Mouse (Mus musculus) heart, embryonic 15.5 days (tissue): ENCODE measurements around the gene Frmd5. TPM values are rescaled to one million over a fixed set of nuclear protein-coding genes. Genes with fewer than 3 reads are reported as not detected.

ENCODE experiments used
- ATAC-seq: fragments of 200-750 bp; cut with Nextera tagmentation; replicated peaks from 2 replicates; pipeline ENCODE4 v1.8.0; 2017; ENCODE audit warnings: low read depth, moderate TSS enrichment; ENCODE audit not compliant: insufficient number of reproducible peaks, insufficient read depth, low FRiP score
- H3K27ac ChIP-seq: fragments of 300-500 bp; sonication (generic); 2 replicates; pipeline ENCODE4 v1.5.1; 2015; ENCODE audit warnings: mild to moderate bottlenecking, inconsistent platforms
- H3K27me3 ChIP-seq: fragments of 300-500 bp; sonication (generic); 2 replicates; pipeline ENCODE4 v1.6.1; 2015; ENCODE audit warnings: inconsistent platforms
- H3K36me3 ChIP-seq: fragments of 300-500 bp; sonication (generic); 2 replicates; pipeline ENCODE4 v1.6.1; 2015; ENCODE audit warnings: mild to moderate bottlenecking, inconsistent platforms
- H3K4me1 ChIP-seq: fragments of 300-500 bp; sonication (generic); replicated peaks from 2 replicates; pipeline ENCODE4 v1.6.1; 2015; ENCODE audit warnings: inconsistent platforms
- H3K4me2 ChIP-seq: fragments of 300-500 bp; sonication (generic); 2 replicates; pipeline ENCODE4 v1.6.1; 2015; ENCODE audit warnings: inconsistent platforms, mild to moderate bottlenecking, moderate library complexity
- H3K4me3 ChIP-seq: fragments of 300-500 bp; sonication (generic); 2 replicates; pipeline ENCODE4 v1.5.1; 2015; ENCODE audit warnings: mild to moderate bottlenecking, inconsistent platforms
- H3K9ac ChIP-seq: fragments of 300-500 bp; sonication (generic); 2 replicates; pipeline ENCODE4 v1.6.1; 2015; ENCODE audit warnings: mild to moderate bottlenecking, inconsistent platforms
- H3K9me3 ChIP-seq: fragments of 300-500 bp; sonication (generic); replicated peaks from 2 replicates; pipeline ENCODE4 v1.6.1; 2016; ENCODE audit warnings: inconsistent platforms
- WGBS: fragments of 180-500 bp; shearing (Covaris S2); methylation state at CpG from one replicate; pipeline ENCODE4 v1.1.7; 2015; ENCODE audit warnings: mixed read lengths; 5-methylcytosine and 5-hydroxymethylcytosine counted together
- polyA plus RNA-seq: library from polyadenylated mRNA; unstranded; fragments of >200 nt; fragmentation: Nextera tagmentation; extraction: Ambion mirVana; gene quantifications from 2 replicates; pipeline ENCODE4 v1.2.1, GENCODE M21; 2015

Frmd5 gene
- polyA plus RNA-seq, 1 experiment from 2014 or later, result 47.3 TPM

DNA sequence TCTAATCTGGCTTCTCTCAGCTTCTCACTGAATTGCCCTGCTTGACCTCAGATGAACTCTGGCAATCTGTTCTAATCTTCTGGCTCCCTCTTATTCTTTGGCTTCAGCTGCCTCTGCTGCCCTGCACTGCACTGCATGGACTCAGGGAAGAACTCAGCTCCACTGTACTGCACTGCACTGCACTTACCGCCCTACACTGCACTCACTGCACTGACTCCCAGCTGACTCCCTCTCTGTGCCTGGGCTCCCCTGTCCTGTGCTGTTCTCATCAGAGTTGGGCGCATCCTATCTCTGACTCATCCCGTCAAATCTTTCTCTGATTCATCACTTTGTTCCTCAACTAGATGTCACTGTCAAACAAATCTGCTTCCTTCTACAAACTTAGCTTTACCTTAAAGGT is 124.5 kb downstream of the Frmd5 start:
- H3K4me2 ChIP-seq, result no peak overlapping the region
- 87% methylated on average over 3 of the region's 3 CpGs for WGBS
- H3K9ac ChIP-seq, result no peak overlapping the region
- H3K9me3 ChIP-seq, result no peaks in the 10 kb centered on the region
- H3K27ac ChIP-seq, result no peak overlapping the region
- H3K27me3 ChIP-seq, result no peaks in the 10 kb centered on the region
- no peak for ATAC-seq
- peaks cover 5% of the 10 kb centered on the region for H3K4me1 ChIP-seq
- H3K4me3 ChIP-seq, result no peak overlapping the region
- H3K36me3 ChIP-seq, result no peaks in the 10 kb centered on the region

- Histone ChIP-seq H3K9me3 (no peaks in the 10 kb centered on the region), H3K4me1 (peaks cover 12% of the 10 kb centered on the region), H3K36me3 (no peaks in the 10 kb centered on the region), H3K4me2 (no peak overlapping the region), H3K9ac (no peak overlapping the region), H3K27ac (no peak overlapping the region), H3K27me3 (no peaks in the 10 kb centered on the region), H3K4me3 (no peak overlapping the region)
- no peak for ATAC-seq
- 75% methylated on average over 7 of the region's 7 CpGs for WGBS
Observed at GRCm38 (mm10) chr2:121679711-121680110, 127.2 kb downstream of the Frmd5 start.

- H3K9ac ChIP-seq, result no peak overlapping the region
- H3K9me3 ChIP-seq, result no peaks in the 10 kb centered on the region
- peaks cover 15% of the 10 kb centered on the region for H3K4me1 ChIP-seq
- H3K27ac ChIP-seq, result peak overlapping the region; percentile 15; the same call in 1 of the 2 replicates
- no peak for ATAC-seq
- H3K4me3 ChIP-seq, result no peak overlapping the region
- H3K36me3 ChIP-seq, result no peaks in the 10 kb centered on the region
- H3K4me2 ChIP-seq, result peak overlapping the region; percentile 29; the same call in 1 of the 2 replicates
- no peaks in the 10 kb centered on the region for H3K27me3 ChIP-seq
- 58% methylated on average over 6 of the region's 6 CpGs for WGBS
Observed at GRCm38 (mm10) chr2:121677649-121677986, 129.3 kb downstream of the Frmd5 start.

DNA sequence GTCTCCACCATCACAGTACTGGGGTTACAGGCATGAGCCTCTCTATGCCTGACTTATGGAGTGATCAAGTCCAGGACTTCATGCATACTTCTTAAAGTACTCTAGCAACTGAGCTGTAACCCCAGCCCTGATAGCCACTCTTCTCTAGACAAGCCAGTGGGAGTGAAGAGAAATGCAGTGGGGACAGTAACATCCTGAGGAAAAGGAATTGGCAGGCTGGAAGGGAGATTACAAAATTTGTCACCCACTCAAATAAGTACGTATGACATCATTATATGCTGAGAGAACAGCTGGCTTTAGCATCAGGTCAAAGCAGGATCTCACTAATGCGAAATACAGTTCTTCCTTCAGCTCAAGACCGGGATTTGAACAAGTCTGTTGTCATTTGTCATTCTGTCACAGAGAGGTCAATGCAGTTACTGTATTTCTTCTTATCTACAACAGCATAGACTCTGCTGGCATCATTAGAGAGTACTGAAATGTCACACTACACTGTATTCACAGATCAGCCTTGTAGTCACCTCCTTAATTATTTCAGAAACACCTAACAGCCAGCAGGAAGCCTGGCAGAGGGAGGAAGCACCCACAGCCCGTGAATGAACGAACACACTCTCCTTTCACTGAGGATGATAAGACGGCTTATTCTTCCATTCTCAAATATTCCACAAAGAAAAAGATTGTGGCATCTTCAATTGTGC is 129.8 kb downstream of the Frmd5 start:
- WGBS, result 23% methylated on average over 6 of the region's 6 CpGs
- peak overlapping the region; percentile 29; the same call in 1 of the 2 replicates for H3K4me2 ChIP-seq

DNA sequence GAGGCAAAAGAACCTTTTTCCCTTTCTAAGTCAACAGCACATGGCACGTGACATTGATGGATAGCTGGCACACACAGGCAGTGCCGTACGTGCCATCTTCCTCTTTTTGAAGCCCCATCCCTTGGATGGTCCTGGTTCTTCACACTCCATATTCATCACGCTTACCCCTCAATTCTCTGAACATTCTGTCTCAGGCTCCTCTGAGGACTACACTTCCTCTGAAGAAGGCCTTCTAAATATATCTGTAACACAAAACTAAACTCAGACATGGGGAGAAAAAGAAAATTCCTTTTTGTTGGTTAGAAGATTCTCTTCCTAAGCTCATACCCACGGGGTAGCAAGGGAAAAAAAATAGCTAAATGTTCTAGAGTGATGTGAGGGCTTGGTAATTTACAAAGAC is 131.0 kb downstream of the Frmd5 start:
- H3K4me1 ChIP-seq, result peaks cover 15% of the 10 kb centered on the region
- H3K4me2 ChIP-seq, result no peak overlapping the region
- no peaks in the 10 kb centered on the region for H3K27me3 ChIP-seq
- H3K9ac ChIP-seq, result no peak overlapping the region
- no peak for ATAC-seq
- H3K9me3 ChIP-seq, result no peaks in the 10 kb centered on the region
- no peak overlapping the region for H3K27ac ChIP-seq
- WGBS, result 88% methylated on average over 5 of the region's 5 CpGs
- no peak overlapping the region for H3K4me3 ChIP-seq
- H3K36me3 ChIP-seq, result no peaks in the 10 kb centered on the region

More for the DNA sequence above, 129.8 kb downstream of the Frmd5 start:
- Histone ChIP-seq H3K36me3 (no peaks in the 10 kb centered on the region), H3K9me3 (no peaks in the 10 kb centered on the region), H3K27me3 (no peaks in the 10 kb centered on the region), H3K4me1 (peaks cover 15% of the 10 kb centered on the region), H3K4me3 (no peak overlapping the region), H3K27ac (peak overlapping the region; percentile 15; the same call in 1 of the 2 replicates), H3K9ac (no peak overlapping the region)
- no peak; the same call in 1 of the 2 replicates for ATAC-seq

DNA sequence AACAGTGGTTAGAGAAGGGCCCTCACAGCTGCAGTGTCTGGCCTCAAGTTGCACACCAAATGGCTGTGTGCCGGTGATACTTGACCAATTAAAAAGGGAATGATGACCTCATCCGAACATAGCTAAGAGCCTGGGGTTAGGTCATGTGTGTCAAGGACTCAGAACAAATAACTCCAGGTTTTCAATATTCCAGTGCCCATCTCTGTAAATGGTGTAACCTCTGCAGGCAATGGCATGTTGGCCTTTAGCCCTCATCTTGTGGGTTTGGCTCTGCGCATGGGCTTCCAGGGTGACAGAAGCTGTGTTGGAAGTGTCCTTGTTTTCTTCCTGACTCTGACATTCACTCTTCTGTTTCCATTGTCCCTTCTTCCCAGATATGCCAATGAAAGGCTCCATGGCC is 131.8 kb downstream of the Frmd5 start:
- no peak overlapping the region for H3K4me2 ChIP-seq
- no peaks in the 10 kb centered on the region for H3K36me3 ChIP-seq
- peaks cover 15% of the 10 kb centered on the region for H3K4me1 ChIP-seq
- no peaks in the 10 kb centered on the region for H3K9me3 ChIP-seq
- WGBS, result 84% methylated on average over 3 of the region's 3 CpGs
- H3K27me3 ChIP-seq, result no peaks in the 10 kb centered on the region
- no peak for ATAC-seq
- no peak overlapping the region for H3K9ac ChIP-seq
- no peak overlapping the region for H3K27ac ChIP-seq
- H3K4me3 ChIP-seq, result no peak overlapping the region

- no peak overlapping the region for H3K4me2 ChIP-seq
- 38% methylated on average over 8 of the region's 8 CpGs for WGBS
Observed at GRCm38 (mm10) chr2:121674211-121674610, 132.7 kb downstream of the Frmd5 start.

DNA sequence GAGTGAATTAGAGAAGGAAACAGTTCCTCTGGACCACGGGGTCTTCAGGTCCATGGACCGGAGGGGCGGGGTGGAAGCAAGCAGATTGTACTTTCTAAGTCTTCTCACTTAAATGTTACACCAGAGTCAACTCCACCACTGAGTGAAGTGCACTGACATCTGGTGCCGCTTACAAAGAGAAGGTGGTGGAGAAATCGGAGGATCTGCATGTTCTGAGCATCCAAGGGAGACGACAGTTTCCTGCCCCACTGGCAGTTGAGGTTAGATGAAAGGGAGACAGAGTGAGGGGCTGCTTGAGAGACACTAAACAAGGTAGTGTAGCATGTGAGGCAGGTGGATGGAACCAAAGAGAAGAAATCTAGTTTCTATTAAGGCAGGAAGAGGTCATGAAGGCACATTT is 137.0 kb downstream of the Frmd5 start:
- 77% methylated on average over 6 of the region's 6 CpGs for WGBS
- Histone ChIP-seq H3K4me1 (peaks cover 3% of the 10 kb centered on the region; the same call in 1 of the 2 replicates), H3K27ac (no peak overlapping the region), H3K36me3 (no peaks in the 10 kb centered on the region), H3K9ac (no peak overlapping the region), H3K9me3 (no peaks in the 10 kb centered on the region), H3K4me2 (no peak overlapping the region), H3K27me3 (no peaks in the 10 kb centered on the region), H3K4me3 (no peak overlapping the region)
- no peak for ATAC-seq

More at GRCm38 (mm10) chr2:121674211-121674610, 132.7 kb downstream of the Frmd5 start:
- Histone ChIP-seq H3K27ac (no peak overlapping the region), H3K4me1 (peaks cover 15% of the 10 kb centered on the region), H3K36me3 (no peaks in the 10 kb centered on the region), H3K9ac (no peak overlapping the region), H3K4me3 (no peak overlapping the region), H3K9me3 (no peaks in the 10 kb centered on the region), H3K27me3 (no peaks in the 10 kb centered on the region)
- ATAC-seq, result no peak

DNA sequence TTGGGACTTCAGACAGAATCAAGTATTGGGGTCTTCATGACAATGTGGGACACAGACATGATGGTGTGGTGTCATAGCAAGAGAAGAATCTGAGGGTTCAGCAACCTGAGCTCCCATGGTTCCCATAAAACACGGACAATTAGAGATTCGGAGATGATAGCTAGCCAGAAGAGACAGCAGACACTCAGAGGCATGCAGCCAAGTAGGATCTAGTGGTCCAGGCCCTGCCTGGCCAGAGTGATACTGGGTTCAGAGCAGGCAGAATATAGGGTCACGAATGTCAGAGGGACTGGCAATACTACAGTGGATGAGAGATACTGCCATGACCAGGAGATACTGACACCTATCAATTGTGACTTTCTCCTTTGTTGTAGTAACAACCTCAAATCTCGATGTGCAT is 138.6 kb downstream of the Frmd5 start:
- Histone ChIP-seq H3K36me3 (no peaks in the 10 kb centered on the region), H3K4me3 (no peak overlapping the region), H3K27me3 (no peaks in the 10 kb centered on the region), H3K4me1 (no peaks in the 10 kb centered on the region), H3K4me2 (no peak overlapping the region), H3K9me3 (no peaks in the 10 kb centered on the region), H3K27ac (no peak overlapping the region), H3K9ac (no peak overlapping the region)
- WGBS, result 71% methylated on average over 4 of the region's 4 CpGs
- ATAC-seq, result no peak

GRCm38 (mm10) chr2:121661160-121661502 is 145.8 kb downstream of the Frmd5 start:
- no peak overlapping the region for H3K4me2 ChIP-seq
- H3K4me3 ChIP-seq, result no peak overlapping the region
- H3K27me3 ChIP-seq, result no peaks in the 10 kb centered on the region
- H3K27ac ChIP-seq, result no peak overlapping the region
- no peak overlapping the region for H3K9ac ChIP-seq
- no peaks in the 10 kb centered on the region for H3K4me1 ChIP-seq
- H3K9me3 ChIP-seq, result no peaks in the 10 kb centered on the region
- ATAC-seq, result no peak
- WGBS, result 58% methylated on average over 4 of the region's 4 CpGs
- no peaks in the 10 kb centered on the region for H3K36me3 ChIP-seq

- ATAC-seq, result no peak
- H3K9me3 ChIP-seq, result no peaks in the 10 kb centered on the region
- H3K9ac ChIP-seq, result no peak overlapping the region
- no peaks in the 10 kb centered on the region for H3K4me1 ChIP-seq
- 74% methylated on average over 6 of the region's 6 CpGs for WGBS
- H3K4me3 ChIP-seq, result no peak overlapping the region
- H3K4me2 ChIP-seq, result no peak overlapping the region
- no peak overlapping the region for H3K27ac ChIP-seq
- H3K27me3 ChIP-seq, result no peaks in the 10 kb centered on the region
- no peaks in the 10 kb centered on the region for H3K36me3 ChIP-seq
Observed at GRCm38 (mm10) chr2:121660461-121661159, 146.3 kb downstream of the Frmd5 start.

- Histone ChIP-seq H3K9ac (no peak overlapping the region), H3K4me2 (no peak overlapping the region), H3K9me3 (no peaks in the 10 kb centered on the region), H3K4me1 (no peaks in the 10 kb centered on the region), H3K36me3 (no peaks in the 10 kb centered on the region), H3K4me3 (no peak overlapping the region), H3K27ac (no peak overlapping the region), H3K27me3 (no peaks in the 10 kb centered on the region)
- ATAC-seq, result no peak
- WGBS, result 65% methylated on average over 4 of the region's 4 CpGs
Observed at GRCm38 (mm10) chr2:121659350-121659749, 147.5 kb downstream of the Frmd5 start.
